Mouse (Mus musculus) forebrain, embryonic 15.5 days (tissue): ENCODE results near the gene Vps72. TPM values are rescaled to one million over a fixed set of nuclear protein-coding genes. Genes with fewer than 3 reads are reported as not detected.
"Not testable (repeated sequence)": the region's sequence is repeated elsewhere in the genome, so short reads cannot be mapped to it uniquely, and the experiment has no call there.

Experiments
- ATAC-seq: fragments of 200-750 bp; cut with Nextera tagmentation; replicated peaks from 2 replicates; pipeline ENCODE4 v1.8.0; 2017; ENCODE audit warnings: mild to moderate bottlenecking, moderate TSS enrichment, moderate library complexity
- H3K27ac ChIP-seq: fragments of 300-500 bp; sonication (generic); replicated peaks from 2 replicates; pipeline ENCODE4 v1.5.1; 2015; ENCODE audit warnings: mild to moderate bottlenecking, inconsistent platforms
- H3K27me3 ChIP-seq: fragments of 300-500 bp; sonication (generic); 2 replicates; pipeline ENCODE4 v1.6.1; 2015; ENCODE audit warnings: inconsistent platforms
- H3K36me3 ChIP-seq: fragments of 300-500 bp; sonication (generic); 2 replicates; pipeline ENCODE4 v1.6.1; 2015; ENCODE audit warnings: mild to moderate bottlenecking, inconsistent platforms
- H3K4me1 ChIP-seq: fragments of 300-500 bp; sonication (generic); 2 replicates; pipeline ENCODE4 v1.6.1; 2015; ENCODE audit warnings: inconsistent platforms
- H3K4me2 ChIP-seq: fragments of 300-500 bp; sonication (generic); replicated peaks from 2 replicates; pipeline ENCODE4 v1.6.1; 2015; ENCODE audit warnings: mild to moderate bottlenecking, inconsistent platforms
- H3K4me3 ChIP-seq: fragments of 300-500 bp; sonication (generic); 2 replicates; pipeline ENCODE4 v1.5.1; 2015; ENCODE audit warnings: mild to moderate bottlenecking, inconsistent platforms
- H3K9ac ChIP-seq: fragments of 300-500 bp; sonication (generic); replicated peaks from 2 replicates; pipeline ENCODE4 v1.6.1; 2015; ENCODE audit warnings: mild to moderate bottlenecking, inconsistent platforms
- H3K9me3 ChIP-seq: fragments of 300-500 bp; sonication (generic); 2 replicates; pipeline ENCODE4 v1.6.1; 2016; ENCODE audit warnings: inconsistent platforms
- WGBS: fragments of 180-500 bp; shearing (Covaris S2); methylation state at CpG from one replicate; pipeline ENCODE4 v1.1.7; 2015; ENCODE audit warnings: mixed read lengths; 5-methylcytosine and 5-hydroxymethylcytosine counted together
- polyA plus RNA-seq: library from polyadenylated mRNA; unstranded; fragments of >200 nt; fragmentation: Nextera tagmentation; extraction: Ambion mirVana; gene quantifications from 2 replicates; pipeline ENCODE4 v1.2.1, GENCODE M21; 2015

Gene Vps72
- 235 and 247 TPM in 2 replicates for polyA plus RNA-seq

DNA sequence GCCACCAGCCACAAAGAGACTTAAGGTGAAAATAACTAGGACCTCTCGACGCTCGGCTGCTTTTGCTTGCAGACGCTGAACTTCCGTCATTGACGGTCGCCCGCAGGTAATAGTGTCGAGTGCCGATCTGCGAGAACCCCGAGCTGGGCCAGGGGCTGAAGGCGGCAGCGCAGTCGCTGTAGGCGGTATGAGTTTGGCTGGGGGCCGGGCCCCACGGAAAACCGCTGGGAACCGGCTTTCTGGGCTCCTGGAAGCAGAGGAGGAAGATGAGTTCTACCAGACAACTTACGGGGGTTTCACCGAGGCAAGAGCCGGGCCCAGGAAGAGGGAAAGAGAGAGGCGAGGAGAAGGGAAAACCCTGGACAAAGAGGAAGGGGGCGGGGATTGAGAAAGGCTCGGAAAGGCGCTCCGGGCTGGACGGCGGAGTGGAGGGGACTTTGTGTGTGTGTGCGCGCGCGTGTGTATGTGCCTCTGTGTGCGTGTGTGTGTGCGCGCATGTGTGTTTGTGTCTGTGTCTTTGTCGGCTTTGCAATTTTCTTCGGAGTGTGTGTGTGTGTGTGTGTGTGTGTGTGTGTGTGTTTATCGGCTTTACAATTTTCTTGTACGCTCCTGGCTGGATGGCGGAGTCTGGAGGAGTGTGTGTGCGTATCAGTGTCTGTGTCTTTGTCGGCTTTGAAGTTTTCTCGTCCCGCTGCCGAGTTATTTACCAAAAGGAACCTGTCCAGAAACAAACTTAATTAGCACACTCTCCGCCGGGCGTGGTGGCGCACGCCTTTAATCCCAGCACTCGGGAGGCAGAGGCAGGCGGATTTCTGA, at the start of gene Vps72:
TSS of gene Vps72 (plus strand) at position 112 of the 816 bp plus-strand sequence.
- WGBS, result under 1% methylated on average over 54 of the region's 54 CpGs
- peaks cover 21% of the 10 kb centered on the region for H3K4me1 ChIP-seq

GRCm38 (mm10) chr3:95063741-95064140, 47.1 kb upstream of the Vps72 start:
- Histone ChIP-seq H3K36me3 (peaks cover 90% of the 10 kb centered on the region), H3K4me1 (no peaks in the 10 kb centered on the region), H3K27ac (no peak overlapping the region), H3K27me3 (no peaks in the 10 kb centered on the region), H3K4me2 (no peak overlapping the region), H3K9me3 (no peaks in the 10 kb centered on the region), H3K9ac (no peak overlapping the region), H3K4me3 (no peak overlapping the region)
- no peak for ATAC-seq
- 93% methylated on average over 4 of the region's 4 CpGs for WGBS

More for the DNA sequence above, at the start of gene Vps72:
- Histone ChIP-seq H3K27ac (peak within 1 kb of the TSS; percentile 98), H3K27me3 (no peaks in the 10 kb centered on the region), H3K36me3 (peaks cover 18% of the 10 kb centered on the region), H3K4me2 (peak within 1 kb of the TSS; percentile 44), H3K9ac (peak within 1 kb of the TSS; percentile 93), H3K9me3 (no peaks in the 10 kb centered on the region), H3K4me3 (peak within 1 kb of the TSS; percentile 92)
- ATAC-seq, result peak; percentile 73

DNA sequence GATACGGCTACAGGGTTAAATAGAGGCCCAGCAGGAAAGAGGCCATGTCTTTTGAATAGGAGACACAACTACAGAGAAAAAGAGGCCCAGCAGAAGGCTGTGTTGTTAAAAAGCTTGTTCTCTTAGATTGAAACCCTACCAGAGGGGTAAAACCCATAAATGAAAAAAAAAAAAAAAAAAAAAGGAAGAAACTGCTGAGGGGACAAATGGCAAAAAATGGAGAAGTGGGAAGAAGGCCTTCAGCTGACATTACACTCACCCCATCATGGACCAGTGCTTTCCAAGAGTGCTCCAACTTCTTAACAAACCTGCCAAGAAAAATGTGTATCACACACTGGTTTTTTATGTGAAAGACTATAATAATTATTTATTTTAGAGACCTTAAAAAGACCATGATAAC, 45.3 kb upstream of the Vps72 start:
- Histone ChIP-seq H3K4me3 (no peak overlapping the region), H3K36me3 (peaks cover 89% of the 10 kb centered on the region), H3K4me2 (no peak overlapping the region), H3K27me3 (no peaks in the 10 kb centered on the region), H3K27ac (no peak overlapping the region), H3K9ac (no peak overlapping the region), H3K9me3 (no peaks in the 10 kb centered on the region), H3K4me1 (no peaks in the 10 kb centered on the region)
- WGBS, result 74% methylated on average over 1 of the region's 1 CpGs
- ATAC-seq, result no peak

DNA sequence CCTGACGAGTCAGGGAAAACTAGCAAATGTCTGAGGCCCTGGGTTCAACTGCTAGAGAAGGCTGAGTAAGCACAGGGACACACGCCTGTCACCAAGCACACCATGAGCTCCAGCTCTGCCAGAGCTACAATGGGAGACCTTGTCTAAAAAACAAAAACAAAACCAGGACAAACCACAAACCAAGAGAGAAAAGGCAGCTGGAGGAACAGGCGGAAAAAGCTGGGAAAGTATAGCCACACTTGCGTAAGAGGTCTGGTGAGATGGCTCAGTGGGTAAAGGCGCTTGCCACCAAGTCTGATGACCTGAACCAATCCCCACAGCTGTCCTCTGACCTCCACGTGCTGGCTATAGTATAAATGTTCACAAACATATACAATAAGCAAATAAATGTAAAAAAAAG, 44.7 kb upstream of the Vps72 start:
- no peak overlapping the region for H3K4me2 ChIP-seq
- no peak overlapping the region for H3K4me3 ChIP-seq
- no peak for ATAC-seq
- no peaks in the 10 kb centered on the region for H3K4me1 ChIP-seq
- no peaks in the 10 kb centered on the region for H3K9me3 ChIP-seq
- peaks cover 89% of the 10 kb centered on the region for H3K36me3 ChIP-seq
- no peak overlapping the region for H3K9ac ChIP-seq
- H3K27me3 ChIP-seq, result no peaks in the 10 kb centered on the region
- no peak overlapping the region for H3K27ac ChIP-seq
- 90% methylated on average over 6 of the region's 6 CpGs for WGBS

GRCm38 (mm10) chr3:95066570-95066969, 44.3 kb upstream of the Vps72 start:
- no peak overlapping the region for H3K9ac ChIP-seq
- no peaks in the 10 kb centered on the region for H3K27me3 ChIP-seq
- no peak overlapping the region for H3K4me2 ChIP-seq
- H3K9me3 ChIP-seq, result no peaks in the 10 kb centered on the region
- no peak overlapping the region for H3K4me3 ChIP-seq
- H3K27ac ChIP-seq, result no peak overlapping the region
- no peak for ATAC-seq
- no peaks in the 10 kb centered on the region for H3K4me1 ChIP-seq
- WGBS, result 94% methylated on average over 11 of the region's 11 CpGs
- peaks cover 89% of the 10 kb centered on the region for H3K36me3 ChIP-seq

GRCm38 (mm10) chr3:95071606-95072005, 39.2 kb upstream of the Vps72 start:
- no peak overlapping the region for H3K9ac ChIP-seq
- WGBS, result 94% methylated on average over 2 of the region's 2 CpGs
- peaks cover 73% of the 10 kb centered on the region for H3K36me3 ChIP-seq
- H3K4me1 ChIP-seq, result no peaks in the 10 kb centered on the region
- no peaks in the 10 kb centered on the region for H3K9me3 ChIP-seq
- H3K4me3 ChIP-seq, result no peak overlapping the region
- H3K4me2 ChIP-seq, result no peak overlapping the region
- H3K27me3 ChIP-seq, result no peaks in the 10 kb centered on the region
- no peak for ATAC-seq
- no peak overlapping the region for H3K27ac ChIP-seq

- no peaks in the 10 kb centered on the region for H3K4me1 ChIP-seq
- WGBS, result 93% methylated on average over 1 of the region's 1 CpGs
- no peaks in the 10 kb centered on the region for H3K27me3 ChIP-seq
- no peaks in the 10 kb centered on the region for H3K9me3 ChIP-seq
- H3K9ac ChIP-seq, result no peak overlapping the region
- ATAC-seq, result no peak
- no peak overlapping the region for H3K4me3 ChIP-seq
- no peak overlapping the region for H3K4me2 ChIP-seq
- no peak overlapping the region for H3K27ac ChIP-seq
- H3K36me3 ChIP-seq, result no peaks in the 10 kb centered on the region
These were observed 22.8 kb upstream of the Vps72 start for GRCm38 (mm10) chr3:95088071-95088470.

DNA sequence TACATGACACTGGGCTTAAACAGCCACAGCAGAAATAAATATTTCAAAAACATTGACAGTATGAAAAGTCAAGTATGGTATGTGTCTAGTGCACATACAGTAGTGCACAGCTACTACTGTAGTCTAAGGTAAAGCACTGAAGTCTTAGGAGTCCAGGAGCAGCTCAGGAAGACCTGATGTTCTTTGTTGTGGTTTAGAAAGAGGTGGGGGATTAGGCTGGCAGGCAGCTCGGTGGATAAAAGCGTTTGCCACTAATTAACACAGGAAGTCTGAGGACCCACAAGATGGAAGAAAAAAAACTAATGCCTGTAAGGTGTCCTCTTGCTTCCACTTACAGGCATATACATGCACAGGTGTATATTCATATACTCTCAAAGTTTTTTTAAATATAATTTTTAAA, 10.0 kb upstream of the Vps72 start:
- ATAC-seq, result no peak
- no peak overlapping the region for H3K27ac ChIP-seq
- no peak overlapping the region for H3K4me2 ChIP-seq
- no peaks in the 10 kb centered on the region for H3K9me3 ChIP-seq
- H3K36me3 ChIP-seq, result peaks cover 3% of the 10 kb centered on the region; the same call in 1 of the 2 replicates
- peaks cover 29% of the 10 kb centered on the region for H3K4me1 ChIP-seq
- no peak overlapping the region for H3K9ac ChIP-seq
- no peaks in the 10 kb centered on the region for H3K27me3 ChIP-seq
- 3% methylated on average over 2 of the region's 2 CpGs for WGBS
- no peak overlapping the region for H3K4me3 ChIP-seq

GRCm38 (mm10) chr3:95105121-95105520, 5.7 kb upstream of the Vps72 start:
- Histone ChIP-seq H3K4me2 (peak overlapping the region; percentile 80), H3K27me3 (no peaks in the 10 kb centered on the region), H3K9me3 (no peaks in the 10 kb centered on the region), H3K9ac (peak overlapping the region; percentile 86), H3K4me1 (peaks cover 32% of the 10 kb centered on the region), H3K36me3 (no peaks in the 10 kb centered on the region), H3K27ac (peak overlapping the region; percentile 90; the same call in 1 of the 2 replicates), H3K4me3 (peak overlapping the region; percentile 78)
- ATAC-seq, result no peak
- WGBS, result 76% methylated on average over 4 of the region's 4 CpGs

DNA sequence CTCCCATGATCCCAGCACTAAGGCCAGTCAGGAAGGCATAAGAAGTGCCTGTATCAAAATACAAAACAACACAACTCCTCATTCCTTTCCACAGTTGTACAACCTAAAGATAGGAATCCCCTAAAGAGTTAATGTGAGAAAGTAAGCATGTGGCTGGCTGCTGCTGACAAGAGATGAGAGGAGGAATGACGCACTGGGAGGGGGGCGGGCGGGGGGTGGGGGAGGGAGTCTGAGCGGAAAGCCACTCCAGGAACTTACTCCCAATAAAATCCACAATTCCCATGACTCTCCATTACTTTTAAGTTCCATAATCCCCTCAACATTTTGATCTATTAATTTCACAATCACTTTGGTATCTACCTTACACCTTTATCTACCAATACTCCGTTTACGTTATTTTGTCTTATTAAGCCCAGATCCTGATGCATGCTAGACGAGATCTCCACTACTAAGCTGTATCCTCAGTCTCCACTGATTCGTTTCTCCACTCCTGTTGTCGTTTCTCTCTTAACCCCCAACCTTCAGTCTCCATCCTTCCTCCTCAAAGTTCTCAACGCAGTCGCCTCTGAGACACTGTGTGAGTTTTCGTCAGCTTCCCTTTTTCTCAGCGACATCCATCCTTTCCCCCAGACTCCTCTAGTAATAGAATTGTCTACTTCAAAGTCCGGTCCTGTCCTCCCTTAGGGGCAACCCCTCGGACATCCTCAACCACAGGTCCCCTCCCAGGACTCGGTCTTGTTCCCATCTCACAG, 5.1 kb upstream of the Vps72 start:
- Histone ChIP-seq H3K4me2 (peak overlapping the region; percentile 80), H3K9ac (peak overlapping the region; percentile 86), H3K4me1 (peaks cover 32% of the 10 kb centered on the region), H3K9me3 (no peaks in the 10 kb centered on the region), H3K4me3 (peak overlapping the region; percentile 78), H3K36me3 (no peaks in the 10 kb centered on the region), H3K27ac (peak overlapping the region; percentile 90), H3K27me3 (no peaks in the 10 kb centered on the region)
- WGBS, result under 1% methylated on average over 16 of the region's 16 CpGs
- no peak for ATAC-seq

DNA sequence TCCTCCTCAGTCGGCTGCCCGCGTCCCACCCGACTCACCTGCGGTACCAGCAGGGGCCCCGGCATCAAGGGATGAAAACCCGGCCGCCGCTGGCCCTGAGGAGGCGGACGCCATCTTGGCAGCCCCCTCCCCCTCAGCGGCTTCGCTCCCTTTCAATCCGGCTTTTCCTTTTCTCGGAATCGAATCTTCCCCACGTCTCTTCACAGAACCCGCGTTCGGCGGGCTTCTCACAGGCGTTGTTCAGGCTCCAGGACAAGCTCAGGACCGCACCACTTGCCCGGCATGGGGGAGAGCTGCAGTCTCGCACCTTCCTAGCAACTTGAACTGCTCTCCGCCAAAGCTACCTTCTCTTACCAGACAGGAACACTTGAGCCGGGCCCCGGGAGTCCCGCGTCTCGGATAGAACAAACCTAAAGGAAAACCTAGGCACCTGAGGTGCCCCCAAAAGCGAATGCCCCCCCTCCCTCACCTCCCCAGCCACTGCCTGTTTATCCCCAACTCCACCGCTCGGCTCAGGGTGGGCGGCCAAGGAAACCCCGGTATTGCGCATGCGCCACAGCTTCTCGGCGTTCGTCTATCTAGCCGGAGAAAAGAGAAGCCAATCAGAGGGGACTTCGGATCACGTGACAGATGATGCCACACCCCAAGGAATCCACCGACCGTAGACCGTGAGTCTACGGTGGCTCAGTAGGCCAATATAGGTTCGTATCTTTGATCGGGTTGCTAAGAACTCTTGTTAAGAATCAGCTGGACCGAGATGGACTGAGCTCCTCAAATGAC, 4.3 kb upstream of the Vps72 start, which contains the start of gene Pip5k1a:
TSS of gene Pip5k1a (minus strand) at position 593 of the 780 bp plus-strand sequence.
- Histone ChIP-seq H3K36me3 (no peaks in the 10 kb centered on the region), H3K4me2 (peak within 1 kb of the TSS; percentile 80), H3K4me3 (peak within 1 kb of the TSS; percentile 78), H3K4me1 (peaks cover 24% of the 10 kb centered on the region), H3K27ac (peak within 1 kb of the TSS; percentile 90), H3K9me3 (no peaks in the 10 kb centered on the region), H3K27me3 (no peaks in the 10 kb centered on the region), H3K9ac (peak within 1 kb of the TSS; percentile 86)
- peak; percentile 90 for ATAC-seq
- under 1% methylated on average over 51 of the region's 51 CpGs for WGBS

- not testable (repeated sequence) for H3K9me3 ChIP-seq, H3K27me3 ChIP-seq, H3K27ac ChIP-seq, ATAC-seq, H3K36me3 ChIP-seq, H3K9ac ChIP-seq
- Histone ChIP-seq H3K4me2 (peak overlapping the region; percentile 80), H3K4me1 (peaks cover 22% of the 10 kb centered on the region), H3K4me3 (peak overlapping the region; percentile 78)
These were observed 3.5 kb upstream of the Vps72 start for GRCm38 (mm10) chr3:95107308-95107707.
